Comparison of ENCODE assay signal across 9 mouse cellular contexts in the genomic region with DNA sequence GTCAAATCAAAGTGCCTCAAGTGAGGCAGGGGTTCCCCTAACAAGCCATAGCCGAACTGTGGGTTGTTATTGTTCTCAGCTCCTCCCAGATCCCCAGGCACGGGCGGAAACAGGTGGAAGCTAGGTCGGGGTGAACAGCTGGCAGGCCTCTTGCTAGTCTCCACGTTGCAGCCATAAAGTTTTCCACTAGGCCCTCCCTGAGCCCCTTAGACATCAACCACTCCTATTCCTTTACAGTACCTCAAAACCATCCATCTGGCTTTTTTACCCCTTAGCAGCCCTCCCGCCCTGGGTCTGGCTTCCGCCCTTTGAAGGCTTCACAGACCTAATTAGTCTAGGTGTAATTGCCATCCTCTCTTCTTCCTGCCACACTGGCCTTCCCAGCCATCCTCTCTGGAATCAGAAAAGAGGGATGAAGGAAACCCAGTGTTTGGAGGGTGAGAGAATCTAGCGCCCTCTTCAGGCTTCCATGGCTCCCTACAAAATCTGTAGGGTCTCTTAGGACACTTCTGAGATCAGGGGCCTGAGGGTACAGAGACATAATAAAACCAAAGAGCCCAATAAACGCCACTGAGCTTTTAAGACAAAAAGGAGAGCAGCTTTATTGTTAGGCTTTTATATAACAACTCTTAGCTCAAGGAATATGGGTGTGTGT. TPM values are rescaled to one million over a fixed set of nuclear protein-coding genes. Genes with fewer than 3 reads are reported as not detected.
DNase-seq lines count a peak whose midpoint lies in the region; ATAC-seq and TF ChIP-seq lines count a peak whose summit lies in the region.
"Had no signal": no experiment of that assay in that cellular context is flagged by ENCODE, and none has a peak within 500 bp of the region (broad histone marks: within the 10 kb centered on the region; RNA-seq: fewer than 3 reads in every experiment).

No protein-coding gene starts in this region.

- no peak overlapping the region for H3K9ac ChIP-seq in embryonic facial prominence, embryonic 14.5 days (ENCODE audit: low read depth, low read length)

- TF ChIP-seq CTCF in left cerebral cortex, adult 2 months (IDR thresholded peaks at IDR 0.05) = peak; percentile 61

- peaks cover 6% of the 10 kb centered on the region; the same call in 1 of the 2 replicates for H3K4me1 ChIP-seq in embryonic facial prominence, embryonic 14.5 days (ENCODE audit: control insufficient read depth, insufficient read depth, low read length)

- ATAC-seq in activated CD4-positive, CD25-positive, alpha-beta regulatory T cell, adult 4 months = peak; percentile 20
- no peak for ATAC-seq in embryonic facial prominence, embryonic 14.5 days (ENCODE audit: low read depth)

- peak in 1 of 2 experiments; percentile 36 for DNase-seq in left cerebral cortex, adult 2 months (ENCODE audit: extremely low spot score in 1 of 2, low spot score in 2 of 2)
- no peak for DNase-seq in left cerebral cortex, adult 11 months (ENCODE audit: low spot score)
- DNase-seq in embryonic facial prominence, embryonic 14.5 days (ENCODE audit: low spot score) = peak; percentile 50
- DNase-seq in thymus, adult 18-20 months = peak; percentile 52 to 66
- DNase-seq in ovary, postnatal 36 days (ENCODE audit: low spot score) = no peak
- no peak for DNase-seq in layer of hippocampus, adult 11-12 months (ENCODE audit: low spot score)
- DNase-seq in kidney, postnatal 4 days = no peak
- DNase-seq: heart, postnatal 14 days had no signal

- H3K4me3 ChIP-seq in left cerebral cortex, adult 2 months = peak overlapping the region; percentile 39
- no peak overlapping the region for H3K4me3 ChIP-seq in embryonic facial prominence, embryonic 14.5 days (ENCODE audit: low read depth, low read length)

- H3K36me3 ChIP-seq in embryonic facial prominence, embryonic 14.5 days (ENCODE audit: control insufficient read depth, insufficient read depth, low read length) = peaks cover 8% of the 10 kb centered on the region; the same call in 1 of the 2 replicates

- no peaks in the 10 kb centered on the region for H3K9me3 ChIP-seq in embryonic facial prominence, embryonic 14.5 days (ENCODE audit: control insufficient read depth, low read length)

- peaks cover 67% of the 10 kb centered on the region for H3K27me3 ChIP-seq in embryonic facial prominence, embryonic 14.5 days (replicated peaks; ENCODE audit: control insufficient read depth, insufficient read depth, low read length)

- intact Hi-C loops in left cerebral cortex, adult 2 months (cut with DNase I) = no loop called here

- H3K4me2 ChIP-seq in embryonic facial prominence, embryonic 14.5 days (ENCODE audit: low read depth, low read length) = no peak overlapping the region

- no peak overlapping the region for H3K27ac ChIP-seq in left cerebral cortex, adult 2 months
- H3K27ac ChIP-seq in embryonic facial prominence, embryonic 14.5 days (replicated peaks; ENCODE audit: low read depth, low read length) = no peak overlapping the region

- WGBS in embryonic facial prominence, embryonic 14.5 days = 18% methylated on average over 9 of the region's 9 CpGs

RNA-seq across cellular contexts. Expression of gene Rnf39, which starts 1.5 kb away (rescaled TPM):
- 10 to 100 TPM in 1 of 2 experiments, 1 to 10 TPM in 1; 8.2 to 12.5 TPM for total RNA-seq in left cerebral cortex, adult 2 months (2021)
- polyA plus RNA-seq in activated CD4-positive, CD25-positive, alpha-beta regulatory T cell, adult 4 months (2017; shearing (Covaris generic)) = not detected
- polyA plus RNA-seq in embryonic facial prominence, embryonic 14.5 days (2014; fragmentation: Nextera tagmentation; extraction: Ambion mirVana) = 1.2 and 2.7 TPM in 2 replicates

RNA-seq across cellular contexts. Expression of gene Ppp1r11, which starts 7.3 kb away (rescaled TPM):
- 100 to 1,000 TPM; 132 to 146 TPM for total RNA-seq in left cerebral cortex, adult 2 months (2021)
- polyA plus RNA-seq in activated CD4-positive, CD25-positive, alpha-beta regulatory T cell, adult 4 months (2017; shearing (Covaris generic)) = 100 to 1,000 TPM; 190 to 210 TPM
- polyA plus RNA-seq in embryonic facial prominence, embryonic 14.5 days (2014; fragmentation: Nextera tagmentation; extraction: Ambion mirVana) = 125 and 130 TPM in 2 replicates

RNA-seq across cellular contexts. Expression of gene Znrd1, which starts 14.1 kb away (rescaled TPM):
- 10 to 100 TPM; 30.6 to 31.6 TPM for total RNA-seq in left cerebral cortex, adult 2 months (2021)
- 10 to 100 TPM; 72.7 to 81.5 TPM for polyA plus RNA-seq in activated CD4-positive, CD25-positive, alpha-beta regulatory T cell, adult 4 months (2017; shearing (Covaris generic))
- polyA plus RNA-seq in embryonic facial prominence, embryonic 14.5 days (2014; fragmentation: Nextera tagmentation; extraction: Ambion mirVana) = 89.6 and 94.7 TPM in 2 replicates

RNA-seq across cellular contexts. Expression of gene Znrd1as, which starts 14.1 kb away (rescaled TPM):
- 1 to 10 TPM; 5.3 to 6.2 TPM for total RNA-seq in left cerebral cortex, adult 2 months (2021)
- polyA plus RNA-seq in activated CD4-positive, CD25-positive, alpha-beta regulatory T cell, adult 4 months (2017; shearing (Covaris generic)) = 1 to 10 TPM; 4.9 to 5.4 TPM
- polyA plus RNA-seq in embryonic facial prominence, embryonic 14.5 days (2014; fragmentation: Nextera tagmentation; extraction: Ambion mirVana) = 5.9 and 6.1 TPM in 2 replicates

RNA-seq across cellular contexts. Expression of gene 2410137M14Rik, which starts 36.8 kb away (rescaled TPM):
- total RNA-seq in left cerebral cortex, adult 2 months (2021) = not detected
- polyA plus RNA-seq in activated CD4-positive, CD25-positive, alpha-beta regulatory T cell, adult 4 months (2017; shearing (Covaris generic)) = not detected
- polyA plus RNA-seq in embryonic facial prominence, embryonic 14.5 days (2014; fragmentation: Nextera tagmentation; extraction: Ambion mirVana) = not detected in 2 replicates
- total RNA-seq: heart, postnatal 14 days had no signal

Comparison
In these comparisons a context has a peak if more than half of its experiments do, and no peak if none do; other contexts are left out.
1. DNase-seq: peak in embryonic facial prominence, embryonic 14.5 days (single experiment) and thymus, adult 18-20 months (2 of 2); none in left cerebral cortex, adult 11 months (single experiment), ovary, postnatal 36 days (single experiment), layer of hippocampus, adult 11-12 months (single experiment) and kidney, postnatal 4 days (0 of 2).